Mouse (Mus musculus) midbrain, embryonic 16.5 days (tissue): ENCODE measurements around the gene Gpr149. TPM values are rescaled to one million over a fixed set of nuclear protein-coding genes. Genes with fewer than 3 reads are reported as not detected.

ENCODE experiments used
- ATAC-seq: fragments of 200-750 bp; cut with Nextera tagmentation; 2 replicates; pipeline ENCODE4 v1.8.0; 2017; ENCODE audit warnings: moderate TSS enrichment
- H3K27ac ChIP-seq: fragments of 300-500 bp; sonication (generic); 2 replicates; pipeline ENCODE4 v1.5.1; 2014; ENCODE audit warnings: mild to moderate bottlenecking, low read length, mixed read lengths
- H3K27me3 ChIP-seq: fragments of 300-500 bp; sonication (generic); 2 replicates; pipeline ENCODE4 v1.6.1; 2014; ENCODE audit warnings: low read depth, low read length, mixed read lengths; ENCODE audit not compliant: control insufficient read depth, insufficient read depth
- H3K36me3 ChIP-seq: fragments of 300-500 bp; sonication (generic); 2 replicates; pipeline ENCODE4 v1.6.1; 2014; ENCODE audit warnings: mild to moderate bottlenecking, low read length, moderate library complexity, mixed read lengths; ENCODE audit not compliant: control insufficient read depth, insufficient read depth
- H3K4me1 ChIP-seq: fragments of 300-500 bp; sonication (generic); 2 replicates; pipeline ENCODE4 v1.6.1; 2014; ENCODE audit warnings: mild to moderate bottlenecking, low read length, mixed read lengths; ENCODE audit not compliant: control insufficient read depth, insufficient read depth
- H3K4me2 ChIP-seq: fragments of 300-500 bp; sonication (generic); 2 replicates; pipeline ENCODE4 v1.6.1; 2014; ENCODE audit warnings: mild to moderate bottlenecking, low read length, mixed read lengths
- H3K4me3 ChIP-seq: fragments of 300-500 bp; sonication (generic); 2 replicates; pipeline ENCODE4 v1.5.1; 2014; ENCODE audit warnings: low read depth, mild to moderate bottlenecking, low read length, moderate library complexity, mixed read lengths
- H3K9ac ChIP-seq: fragments of 300-500 bp; sonication (generic); 2 replicates; pipeline ENCODE4 v1.6.1; 2014; ENCODE audit warnings: low read depth, low read length, mixed read lengths
- H3K9me3 ChIP-seq: fragments of 300-500 bp; sonication (generic); replicated peaks from 2 replicates; pipeline ENCODE4 v1.6.1; 2014; ENCODE audit warnings: mild to moderate bottlenecking, low read length, mixed read lengths; ENCODE audit not compliant: control insufficient read depth, poor library complexity, severe bottlenecking
- WGBS: fragments of 180-500 bp; shearing (Covaris S2); extraction: QIAGEN DNeasy Blood & Tissue Kit; methylation state at CpG from one replicate; pipeline ENCODE4 v1.1.7; 2014; 5-methylcytosine and 5-hydroxymethylcytosine counted together
- polyA plus RNA-seq: library from polyadenylated mRNA; unstranded; fragments of >200 nt; fragmentation: Nextera tagmentation; extraction: Ambion mirVana; gene quantifications from 2 replicates; pipeline ENCODE4 v1.2.1, GENCODE M21; 2015

Gpr149 gene
- 4.8 and 5.2 TPM in 2 replicates for polyA plus RNA-seq

DNA sequence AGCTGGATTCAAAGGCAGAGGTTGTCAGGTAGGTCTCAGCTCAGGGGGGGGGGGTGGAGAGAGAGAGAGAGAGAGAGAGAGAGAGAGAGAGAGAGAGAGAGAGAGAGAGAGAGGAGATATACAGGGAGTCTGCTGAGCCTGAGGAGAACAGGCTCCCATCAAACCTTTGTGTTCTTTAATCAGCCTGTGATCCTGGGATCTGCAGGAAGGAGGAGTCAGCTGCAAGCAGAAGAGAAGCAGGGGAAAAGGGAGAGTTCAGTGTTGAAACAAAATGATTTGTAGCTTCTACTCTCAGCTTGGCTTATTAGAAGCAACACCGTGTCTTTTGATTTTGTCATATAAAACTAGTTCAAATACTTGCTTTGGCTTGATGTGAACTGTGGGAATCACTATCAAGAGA lies at the start of gene Gpr149:
TSS of gene Gpr149 (minus strand) at position 168 of the 400 bp plus-strand sequence.
- WGBS, result 63% methylated on average over 1 of the region's 1 CpGs

DNA sequence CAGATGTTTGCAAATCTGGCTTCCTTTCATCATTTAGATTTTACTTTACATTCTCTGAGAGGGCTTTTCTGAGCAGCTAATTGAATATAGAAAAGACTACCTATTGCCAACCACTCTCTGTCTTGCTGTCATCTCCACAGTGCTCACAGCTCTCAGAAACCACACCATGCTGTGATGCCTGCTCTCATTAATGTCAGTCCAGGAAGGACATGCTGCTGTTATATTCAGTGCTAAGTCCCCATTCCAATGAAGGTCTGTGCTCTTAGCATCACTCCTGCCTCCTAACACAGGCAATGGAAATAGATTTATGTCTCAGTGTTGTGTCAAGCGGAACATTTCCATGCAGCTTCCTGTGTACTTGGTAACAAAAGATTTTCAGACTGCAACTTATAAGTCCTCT lies 45.6 kb upstream of the Gpr149 start:
- H3K27me3 ChIP-seq, result no peaks in the 10 kb centered on the region
- no peak overlapping the region for H3K9ac ChIP-seq
- H3K4me1 ChIP-seq, result no peaks in the 10 kb centered on the region
- no peak overlapping the region for H3K4me2 ChIP-seq
- peak; percentile 75; the same call in 1 of the 2 replicates for ATAC-seq
- H3K9me3 ChIP-seq, result no peaks in the 10 kb centered on the region
- WGBS, result 71% methylated on average over 1 of the region's 1 CpGs
- no peak overlapping the region for H3K27ac ChIP-seq
- no peak overlapping the region for H3K4me3 ChIP-seq
- no peaks in the 10 kb centered on the region for H3K36me3 ChIP-seq

More for the DNA sequence above, at the start of gene Gpr149:
- Histone ChIP-seq H3K4me3 (peak within 1 kb of the TSS; percentile 69), H3K36me3 (no peaks in the 10 kb centered on the region), H3K9ac (peak within 1 kb of the TSS; percentile 78), H3K27me3 (no peaks in the 10 kb centered on the region), H3K9me3 (no peaks in the 10 kb centered on the region), H3K4me1 (peaks cover 7% of the 10 kb centered on the region; the same call in 1 of the 2 replicates), H3K4me2 (peak within 1 kb of the TSS; percentile 95), H3K27ac (no peak within 1 kb of the TSS)
- 0 out of 2 replicates have a peak, but pooled peaks have one; percentile 50 for ATAC-seq

DNA sequence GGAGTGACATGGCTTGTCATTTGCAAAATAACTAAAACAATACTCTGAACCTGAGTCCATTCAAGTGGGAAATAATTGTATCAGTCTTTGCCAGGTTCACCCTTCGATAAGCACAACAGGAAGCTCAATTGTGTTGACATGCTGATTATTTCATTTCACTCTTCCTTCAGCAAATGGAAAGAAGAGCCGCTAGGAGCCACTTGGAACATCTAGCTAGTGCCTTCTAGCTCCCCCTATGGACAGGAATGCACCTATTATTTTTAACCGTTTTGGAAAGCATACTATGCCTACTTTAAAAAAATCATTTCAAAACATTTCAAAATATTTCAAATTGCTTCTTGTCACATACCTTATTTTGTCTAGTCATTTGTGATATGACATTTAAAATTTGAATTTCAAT lies 5.9 kb upstream of the Gpr149 start:
- Histone ChIP-seq H3K4me3 (no peak overlapping the region), H3K9me3 (no peaks in the 10 kb centered on the region), H3K27me3 (no peaks in the 10 kb centered on the region), H3K36me3 (no peaks in the 10 kb centered on the region), H3K4me1 (no peaks in the 10 kb centered on the region), H3K4me2 (no peak overlapping the region), H3K9ac (no peak overlapping the region), H3K27ac (no peak overlapping the region)
- 70% methylated on average over 3 of the region's 3 CpGs for WGBS
- ATAC-seq, result no peak

DNA sequence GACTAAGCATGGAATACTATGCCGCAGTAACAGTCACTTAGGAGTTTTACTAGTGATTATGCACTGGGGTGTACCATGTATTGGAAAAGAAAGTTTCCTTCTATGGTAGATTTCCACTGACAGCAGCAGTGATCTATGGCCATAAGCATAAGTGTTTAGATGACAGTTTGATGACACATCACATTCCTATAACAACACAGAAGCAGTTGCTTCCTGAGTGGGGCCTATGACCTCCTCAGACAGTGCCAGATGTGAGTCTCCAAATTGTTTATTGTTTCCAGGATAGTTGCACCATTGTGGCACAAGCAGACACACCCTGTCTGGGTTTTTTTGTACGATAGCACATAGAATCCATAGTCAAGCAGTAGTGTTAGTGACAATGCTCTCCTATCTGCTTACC lies 991 bp upstream of the Gpr149 start:
- WGBS, result 92% methylated on average over 2 of the region's 2 CpGs
- H3K27me3 ChIP-seq, result no peaks in the 10 kb centered on the region
- H3K9ac ChIP-seq, result no peak overlapping the region
- H3K4me3 ChIP-seq, result no peak overlapping the region
- H3K4me2 ChIP-seq, result no peak overlapping the region
- H3K36me3 ChIP-seq, result no peaks in the 10 kb centered on the region
- ATAC-seq, result no peak
- H3K27ac ChIP-seq, result no peak overlapping the region
- H3K4me1 ChIP-seq, result peaks cover 7% of the 10 kb centered on the region; the same call in 1 of the 2 replicates
- no peaks in the 10 kb centered on the region for H3K9me3 ChIP-seq

DNA sequence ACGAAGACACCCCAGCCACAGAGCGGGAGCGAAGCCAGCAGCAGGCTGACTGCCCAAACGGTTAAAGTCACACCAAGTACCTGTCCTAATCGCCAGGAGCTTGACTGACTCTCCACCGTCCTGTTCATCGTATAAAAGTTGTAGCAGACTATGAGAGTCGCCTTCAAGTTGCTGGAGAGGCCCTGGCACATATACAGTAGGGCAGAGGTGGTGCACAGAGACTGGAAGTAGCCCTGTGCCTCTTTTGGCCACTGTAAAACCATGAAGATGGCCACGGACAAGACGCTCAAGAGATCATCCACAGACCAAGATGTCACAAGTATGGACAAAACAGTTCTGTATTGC lies 921 bp downstream of the Gpr149 start:
- H3K4me3 ChIP-seq, result peak overlapping the region; percentile 69
- WGBS, result 16% methylated on average over 10 of the region's 10 CpGs
- H3K4me2 ChIP-seq, result peak overlapping the region; percentile 95
- H3K36me3 ChIP-seq, result no peaks in the 10 kb centered on the region
- H3K9ac ChIP-seq, result peak overlapping the region; percentile 78
- no peaks in the 10 kb centered on the region for H3K27me3 ChIP-seq
- no peak overlapping the region for H3K27ac ChIP-seq
- ATAC-seq, result no peak
- H3K9me3 ChIP-seq, result no peaks in the 10 kb centered on the region
- peaks cover 7% of the 10 kb centered on the region; the same call in 1 of the 2 replicates for H3K4me1 ChIP-seq

DNA sequence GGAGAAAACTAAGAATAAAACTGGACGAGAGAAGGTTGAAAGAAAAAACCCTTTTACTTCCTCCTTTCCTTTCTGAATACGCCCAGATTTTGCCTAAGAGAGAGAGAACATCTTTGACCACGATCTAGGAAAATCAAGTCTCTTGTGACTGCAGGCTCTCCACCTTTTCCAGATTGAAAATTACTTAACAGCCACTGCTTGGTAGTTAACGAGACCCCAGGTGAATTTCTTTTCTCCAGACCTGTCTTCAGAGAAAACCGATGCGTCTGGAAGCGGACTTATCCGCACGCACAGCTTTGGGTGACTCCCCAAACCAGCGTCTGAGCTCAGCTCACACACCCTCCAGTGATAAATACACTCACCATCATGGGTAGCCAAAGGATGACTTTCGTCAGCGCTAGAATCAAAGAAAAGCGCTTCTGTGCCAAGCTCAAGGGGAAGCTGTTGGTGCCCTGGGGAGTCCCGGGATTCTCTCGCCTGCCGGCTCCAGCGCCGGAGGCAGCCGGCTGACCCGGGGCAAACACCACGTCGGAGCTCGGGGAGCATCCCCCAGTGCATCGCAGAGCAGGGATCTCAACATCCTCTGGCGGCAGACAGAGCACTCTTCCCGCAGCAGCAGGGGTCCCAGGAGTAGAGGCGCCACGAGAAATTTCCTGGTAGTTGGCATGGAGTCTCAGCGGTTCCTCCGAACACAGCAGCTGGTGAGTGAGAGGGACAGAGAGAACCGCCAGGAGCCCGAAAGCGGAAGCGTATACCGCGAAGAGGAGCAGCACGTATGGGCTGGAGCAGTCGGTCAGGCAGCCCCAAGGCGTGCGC lies 1.5 kb downstream of the Gpr149 start:
- WGBS, result under 1% methylated on average over 40 of the region's 40 CpGs
- peak overlapping the region; percentile 38; the same call in 1 of the 2 replicates for H3K27ac ChIP-seq
- no peaks in the 10 kb centered on the region for H3K9me3 ChIP-seq
- no peaks in the 10 kb centered on the region for H3K36me3 ChIP-seq
- peak overlapping the region; percentile 69 for H3K4me3 ChIP-seq
- H3K9ac ChIP-seq, result peak overlapping the region; percentile 78
- peak; percentile 88 for ATAC-seq
- H3K27me3 ChIP-seq, result no peaks in the 10 kb centered on the region
- H3K4me2 ChIP-seq, result peak overlapping the region; percentile 95
- peaks cover 7% of the 10 kb centered on the region; the same call in 1 of the 2 replicates for H3K4me1 ChIP-seq

DNA sequence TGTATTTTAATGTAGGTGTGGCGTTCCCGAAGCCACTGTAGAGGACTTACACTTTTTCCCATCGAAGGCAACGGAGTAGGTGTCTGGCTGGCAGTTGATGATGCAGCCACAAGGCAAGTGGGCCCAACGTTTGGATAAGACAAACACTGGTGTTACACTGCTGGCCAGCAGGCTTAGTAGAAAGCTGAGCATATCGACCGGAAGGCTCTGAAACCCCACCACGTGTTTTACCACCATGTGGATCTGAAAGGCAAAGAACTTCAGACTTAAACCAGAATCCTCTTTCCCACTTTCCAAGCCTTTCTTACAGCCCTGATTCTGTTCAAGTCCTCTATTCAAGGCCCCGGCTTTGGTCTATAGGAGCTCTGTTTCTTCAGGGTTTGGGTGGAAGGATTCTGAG lies 2.5 kb downstream of the Gpr149 start:
- WGBS, result 80% methylated on average over 9 of the region's 9 CpGs
- Histone ChIP-seq H3K4me1 (peaks cover 7% of the 10 kb centered on the region; the same call in 1 of the 2 replicates), H3K27ac (no peak overlapping the region), H3K9ac (no peak overlapping the region), H3K36me3 (no peaks in the 10 kb centered on the region), H3K4me2 (peak overlapping the region; percentile 95), H3K9me3 (no peaks in the 10 kb centered on the region), H3K4me3 (peak overlapping the region; percentile 69), H3K27me3 (no peaks in the 10 kb centered on the region)
- ATAC-seq, result no peak

DNA sequence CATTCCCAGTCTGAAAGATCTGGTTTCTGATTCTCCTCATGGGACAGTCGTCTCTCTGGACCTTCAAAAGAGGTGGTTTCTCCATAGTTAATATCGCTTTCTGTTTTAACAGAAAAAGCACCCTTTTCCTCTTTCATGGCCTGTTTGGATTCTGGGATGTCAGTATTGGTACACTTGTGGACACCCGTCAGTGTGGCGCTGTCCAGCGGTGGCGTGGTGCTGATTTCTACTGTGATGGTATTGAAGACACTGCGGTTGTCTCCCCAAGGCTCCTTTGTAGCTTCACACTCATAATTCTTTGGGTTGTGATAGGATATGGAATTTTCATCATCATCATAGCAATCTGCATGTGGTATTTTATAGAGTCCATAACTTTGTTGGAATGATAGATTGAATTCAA lies 10.1 kb downstream of the Gpr149 start:
- Histone ChIP-seq H3K9ac (no peak overlapping the region), H3K9me3 (no peaks in the 10 kb centered on the region), H3K4me1 (no peaks in the 10 kb centered on the region), H3K27ac (no peak overlapping the region), H3K36me3 (no peaks in the 10 kb centered on the region), H3K4me2 (no peak overlapping the region), H3K27me3 (no peaks in the 10 kb centered on the region), H3K4me3 (no peak overlapping the region)
- WGBS, result 24% methylated on average over 7 of the region's 7 CpGs
- ATAC-seq, result no peak

DNA sequence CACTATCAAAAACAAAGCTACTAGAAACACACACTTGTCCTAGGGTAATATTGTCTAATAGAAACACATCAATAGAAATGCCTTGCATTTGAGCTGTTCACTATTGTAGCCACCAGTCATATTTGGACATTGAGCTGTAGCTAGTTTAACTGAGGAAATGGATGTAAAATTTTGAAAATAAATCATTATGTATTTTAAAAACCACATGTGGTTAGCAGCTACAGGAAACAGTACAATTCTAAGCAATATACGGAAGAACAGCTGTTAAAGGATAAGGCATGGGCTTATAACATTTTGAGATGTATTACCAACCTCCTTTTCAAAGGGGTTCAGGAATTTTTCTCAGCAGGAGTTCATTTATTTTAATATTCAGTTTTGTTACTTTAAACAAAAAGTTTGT lies 19.9 kb downstream of the Gpr149 start:
- no peaks in the 10 kb centered on the region for H3K36me3 ChIP-seq
- H3K4me3 ChIP-seq, result no peak overlapping the region
- no peak overlapping the region for H3K4me2 ChIP-seq
- H3K9ac ChIP-seq, result no peak overlapping the region
- no peak for ATAC-seq
- no peaks in the 10 kb centered on the region for H3K4me1 ChIP-seq
- 89% methylated on average over 1 of the region's 1 CpGs for WGBS
- H3K27ac ChIP-seq, result no peak overlapping the region
- H3K9me3 ChIP-seq, result no peaks in the 10 kb centered on the region
- H3K27me3 ChIP-seq, result no peaks in the 10 kb centered on the region
